Mouse (Mus musculus) T-helper 1 cell (primary cell): Measurements from ENCODE around the gene B4galt1.

Experiments
- in situ Hi-C: fragments of 300-600 bp; cut with MboI, MseI; formaldehyde crosslinking; loops from one replicate; pipeline ENCODE4 v1.15.1; 2025; ENCODE audit warnings: high pct_unique_total_duplicates

The B4galt1 gene

DNA sequence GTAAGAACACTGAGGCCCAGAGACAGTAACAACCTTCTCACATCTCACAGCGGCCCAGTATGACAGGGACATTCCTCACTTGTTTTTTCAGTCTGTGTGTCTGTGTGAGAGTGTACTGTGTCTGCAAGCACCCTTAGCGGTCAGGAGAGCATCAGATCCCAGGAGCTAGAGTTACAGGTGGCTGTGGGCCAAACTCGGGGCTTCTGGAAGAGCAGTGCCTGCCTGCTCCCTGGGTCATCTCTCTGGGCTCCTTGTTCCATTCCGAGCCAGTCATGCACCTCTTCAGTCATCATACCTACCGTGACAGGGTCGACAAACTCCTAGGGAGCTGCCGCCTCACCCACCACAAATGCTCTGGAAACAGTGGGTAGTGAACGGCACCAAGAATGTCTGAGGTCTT lies 10.1 kb downstream of the B4galt1 start:
- in situ Hi-C loops: no loop called here

DNA sequence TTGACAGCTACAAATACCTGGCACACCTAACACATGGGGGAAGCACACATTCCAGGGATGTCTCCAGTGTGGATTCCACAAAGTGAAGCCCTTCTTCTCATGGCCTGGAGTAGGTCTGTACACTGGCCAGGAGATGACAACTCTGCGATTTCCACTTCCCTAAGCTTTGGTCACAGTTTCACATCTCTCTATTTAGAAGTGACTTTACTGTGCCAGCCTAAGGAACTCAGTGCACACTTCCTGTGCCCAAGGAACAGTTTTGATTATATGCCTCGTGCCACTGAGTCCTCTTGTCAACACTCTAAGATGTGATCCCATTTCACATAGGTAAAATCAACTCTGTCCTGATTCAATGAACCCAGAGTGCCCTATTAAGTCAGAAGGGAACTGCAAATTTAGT lies 13.4 kb downstream of the B4galt1 start:
- in situ Hi-C loops: no loop called here

GRCm38 (mm10) chr4:40839251-40839650 lies 14.6 kb downstream of the B4galt1 start:
- in situ Hi-C loops: loop anchor here (5.0 kb wide), 1 partner anchor 57 kb away; no protein-coding TSS in a partner anchor

DNA sequence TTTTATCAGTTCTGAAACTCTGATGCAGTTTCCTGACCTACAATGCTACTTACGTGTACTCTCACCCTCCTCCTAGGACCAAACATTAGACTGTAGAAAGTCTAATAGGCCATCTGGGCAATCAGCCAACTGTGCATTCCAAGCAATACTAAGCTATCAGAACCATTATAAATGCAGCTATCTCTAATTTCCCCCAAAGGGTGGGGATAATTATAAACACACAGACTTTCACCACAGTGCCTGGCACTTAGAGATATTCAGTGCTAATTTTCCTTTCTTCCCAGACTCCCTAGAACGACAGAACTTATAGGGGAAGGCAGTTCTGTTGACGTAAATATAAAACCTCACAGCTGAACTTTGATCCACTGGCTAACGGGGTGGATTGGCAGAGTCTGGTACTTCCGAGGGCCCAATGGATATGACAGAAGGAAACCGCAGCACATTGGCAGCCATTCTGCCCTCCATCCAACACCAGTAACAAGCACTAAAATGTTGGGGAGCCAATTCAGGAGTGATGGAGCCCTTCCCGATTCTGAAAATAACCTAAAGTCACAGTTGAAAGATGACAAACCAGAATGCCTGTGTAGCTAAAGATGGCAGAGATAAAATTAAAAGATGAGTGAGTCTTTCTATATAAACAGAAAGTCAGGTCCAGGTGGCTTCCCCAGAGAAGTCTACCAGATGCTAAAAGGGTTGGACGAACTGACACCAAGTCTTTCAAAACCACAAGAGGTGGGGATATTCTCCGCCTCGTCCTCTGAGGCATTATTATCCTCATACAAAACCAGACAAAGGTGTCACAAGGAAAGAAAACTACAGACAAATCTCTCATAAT lies 16.1 kb downstream of the B4galt1 start:
- in situ Hi-C loops: loop anchor here (5.0 kb wide), 1 partner anchor 55 kb away; no protein-coding TSS in a partner anchor

DNA sequence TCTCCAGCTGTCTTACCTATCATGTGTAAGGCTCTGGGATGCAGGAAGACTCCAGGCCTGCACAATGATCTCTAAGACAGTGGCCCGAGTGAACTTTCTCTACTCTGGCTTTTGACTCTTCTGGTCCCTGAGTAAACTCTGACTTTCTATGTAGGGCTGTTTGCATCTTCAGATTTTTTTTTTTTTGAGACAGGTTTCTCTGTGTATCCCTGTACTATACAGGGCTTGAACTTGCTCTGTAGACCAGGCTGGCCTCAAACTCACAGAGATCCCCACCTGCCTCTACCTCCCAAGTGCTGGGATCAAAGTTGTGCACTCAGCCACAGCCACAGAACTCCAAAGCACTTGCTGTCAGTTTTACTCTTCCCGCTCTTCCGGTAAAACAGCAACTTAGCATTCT lies 16.8 kb downstream of the B4galt1 start:
- in situ Hi-C loops: loop anchor here (5.0 kb wide), 1 partner anchor 55 kb away; no protein-coding TSS in a partner anchor

DNA sequence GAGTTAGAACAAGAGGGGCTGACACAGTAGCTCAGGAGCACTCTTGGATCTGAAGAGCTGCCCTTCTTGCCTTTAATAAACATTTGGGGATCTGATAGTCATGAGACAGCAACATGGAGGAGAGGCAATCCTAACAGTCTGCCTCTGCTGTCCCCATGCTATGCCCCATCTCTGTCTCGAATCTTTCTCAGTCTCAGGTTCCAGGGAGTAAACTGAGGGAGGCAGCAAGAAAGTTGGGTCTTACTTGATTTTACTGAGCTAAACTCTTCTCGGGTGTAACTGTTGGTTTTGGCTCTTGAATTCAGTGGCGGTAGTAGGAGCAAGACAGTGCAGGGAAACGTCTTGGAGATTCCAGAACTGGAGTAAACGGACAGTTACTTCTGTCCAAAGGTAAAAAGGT lies 18.9 kb downstream of the B4galt1 start:
- in situ Hi-C loops: loop anchor here (5.0 kb wide), 1 partner anchor 53 kb away; no protein-coding TSS in a partner anchor

GRCm38 (mm10) chr4:40834232-40834786 lies 19.5 kb downstream of the B4galt1 start:
- in situ Hi-C loops: no loop called here

DNA sequence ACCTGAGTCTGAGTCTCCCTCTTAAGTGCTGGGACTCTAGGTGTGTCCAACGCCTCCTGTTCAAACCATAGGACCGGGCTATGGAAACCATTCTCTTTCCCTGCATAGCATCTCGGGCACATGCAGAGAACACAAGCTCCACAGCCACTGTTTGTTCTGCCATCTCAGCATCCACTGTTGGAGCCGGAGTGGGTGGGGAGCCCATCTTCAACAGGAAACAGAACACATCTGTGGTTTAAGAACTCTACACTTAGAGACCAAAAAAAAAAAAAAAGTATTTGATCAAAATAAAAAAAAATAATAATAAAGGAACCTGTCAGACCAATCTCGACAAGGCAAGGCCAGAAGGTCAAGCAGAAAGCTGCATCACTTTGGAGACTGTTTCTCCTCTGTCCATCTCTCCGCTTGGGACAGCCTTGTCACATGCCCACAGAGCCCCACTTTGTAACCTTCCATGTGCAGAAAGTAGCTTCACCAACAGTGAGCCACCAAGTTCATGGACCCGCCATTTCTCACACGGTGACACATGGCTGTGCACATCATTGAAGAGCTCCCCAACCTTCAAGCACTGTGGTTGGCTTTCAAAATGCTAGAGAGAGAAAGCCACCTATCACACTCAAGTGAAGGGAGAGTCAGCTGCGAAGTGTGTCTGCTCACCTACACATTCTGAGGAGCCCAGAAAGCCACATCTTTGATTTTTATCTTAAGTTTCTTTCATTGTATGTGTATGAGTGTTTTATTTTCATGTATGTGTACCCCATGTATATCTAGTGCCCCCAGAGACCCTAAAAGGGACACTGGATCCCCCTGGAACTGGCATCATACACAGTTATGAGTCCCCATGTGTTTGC lies 20.2 kb downstream of the B4galt1 start:
- in situ Hi-C loops: no loop called here

GRCm38 (mm10) chr4:40830530-40830929 lies 23.3 kb downstream of the B4galt1 start:
- in situ Hi-C loops: no loop called here

DNA sequence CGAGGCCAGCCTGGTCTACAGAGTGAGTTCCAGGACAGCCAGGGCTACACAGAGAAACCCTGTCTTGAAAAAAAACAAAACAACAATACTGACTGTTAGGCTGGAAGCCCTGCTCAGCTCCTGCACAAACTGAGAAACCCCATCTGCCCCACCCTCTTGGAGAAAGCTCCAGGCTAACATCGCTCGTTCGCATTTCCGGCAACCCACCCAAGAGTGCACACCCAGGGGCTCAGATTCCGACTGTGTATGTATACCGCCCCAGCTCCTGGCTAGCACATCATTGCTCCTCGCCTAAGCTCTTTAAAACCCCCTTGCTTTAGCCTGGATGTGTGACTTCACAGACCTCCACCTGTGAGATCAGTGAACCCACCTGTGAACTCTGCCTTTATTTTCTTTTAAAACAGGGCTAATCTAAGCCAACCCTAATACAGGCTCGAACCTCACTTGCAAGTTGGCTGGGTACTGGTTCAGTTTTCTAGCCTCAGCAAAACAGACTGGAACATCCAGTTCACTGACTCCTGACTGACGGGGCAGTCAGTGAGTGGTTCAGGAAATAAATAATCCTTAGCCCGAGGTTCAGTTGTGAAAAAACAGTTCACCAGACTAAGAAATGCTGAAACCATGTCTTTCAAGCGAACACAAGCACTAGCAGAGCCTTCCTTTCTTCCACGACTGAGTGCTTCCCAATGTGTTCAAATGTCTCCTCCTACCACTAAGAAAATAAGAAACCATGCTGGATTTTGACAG lies 24.0 kb downstream of the B4galt1 start:
- in situ Hi-C loops: loop anchor here (5.0 kb wide), 1 partner anchor 47 kb away; no protein-coding TSS in a partner anchor

- in situ Hi-C loops: loop anchor here (5.0 kb wide), 1 partner anchor 48 kb away; no protein-coding TSS in a partner anchor
These were observed 24.9 kb downstream of the B4galt1 start for GRCm38 (mm10) chr4:40828910-40829309.

DNA sequence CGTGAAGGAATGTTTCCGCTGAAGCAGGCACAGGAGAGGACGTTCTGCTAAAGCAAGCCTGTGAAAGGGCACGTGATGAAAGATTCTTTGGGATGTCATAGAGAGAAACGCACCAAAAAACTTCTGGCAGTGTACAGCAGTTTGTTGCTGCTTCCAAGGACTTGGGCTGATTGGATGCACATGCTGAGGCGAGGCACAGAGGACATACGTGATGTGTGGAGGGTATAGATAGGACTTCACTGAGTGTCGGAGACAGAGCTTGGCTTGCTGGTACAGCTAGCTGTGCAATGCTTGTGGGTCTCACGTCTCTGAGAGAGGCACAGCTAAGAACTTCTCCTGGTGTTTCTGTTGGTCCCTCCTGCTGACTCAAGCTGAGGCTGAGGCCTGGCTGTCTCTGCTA lies 25.9 kb downstream of the B4galt1 start:
- in situ Hi-C loops: loop anchor here (5.0 kb wide), 1 partner anchor 49 kb away; no protein-coding TSS in a partner anchor

DNA sequence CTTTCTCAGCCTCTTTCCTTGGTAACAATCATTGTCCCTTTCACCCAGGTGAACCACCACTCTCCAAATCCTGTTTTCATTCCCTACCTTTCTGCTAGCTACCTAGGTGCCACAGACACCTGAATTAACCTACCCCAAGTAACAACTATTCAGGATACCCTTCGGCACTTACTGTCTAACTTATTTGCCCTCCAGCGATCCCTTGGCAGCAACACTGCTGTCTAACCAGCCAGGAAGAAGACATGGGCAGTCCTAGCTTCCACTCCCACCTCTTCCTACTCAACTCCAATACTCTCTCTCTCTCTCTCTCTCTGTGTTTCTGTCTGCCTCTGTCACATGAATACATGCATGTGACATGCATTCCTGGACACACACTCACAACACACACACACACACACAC lies 27.0 kb downstream of the B4galt1 start:
- in situ Hi-C loops: loop anchor here (5.0 kb wide), 1 partner anchor 50 kb away; no protein-coding TSS in a partner anchor

- in situ Hi-C loops: loop anchor here (5.0 kb wide), 1 partner anchor 51 kb away; no protein-coding TSS in a partner anchor
These were observed 27.8 kb downstream of the B4galt1 start for GRCm38 (mm10) chr4:40825981-40826380.

GRCm38 (mm10) chr4:40825146-40825545 lies 28.7 kb downstream of the B4galt1 start:
- in situ Hi-C loops: loop anchor here (5.0 kb wide), 1 partner anchor 52 kb away; no protein-coding TSS in a partner anchor

GRCm38 (mm10) chr4:40824505-40824904 lies 29.3 kb downstream of the B4galt1 start:
- in situ Hi-C loops: no loop called here

- in situ Hi-C loops: no loop called here
These were observed 30.1 kb downstream of the B4galt1 start for GRCm38 (mm10) chr4:40823664-40824063.

- in situ Hi-C loops: no loop called here
These were observed 30.7 kb downstream of the B4galt1 start for GRCm38 (mm10) chr4:40823151-40823550.

- in situ Hi-C loops: no loop called here
These were observed 32.3 kb downstream of the B4galt1 start for GRCm38 (mm10) chr4:40821303-40822023.

- in situ Hi-C loops: no loop called here
These were observed 32.9 kb downstream of the B4galt1 start for GRCm38 (mm10) chr4:40820903-40821302.
